Comparison of ENCODE assay signal across 8 mouse cellular contexts in genomic region chr3:58525166-58525565, GRCm38 (mm10). TPM values are rescaled to one million over a fixed set of nuclear protein-coding genes. Genes with fewer than 3 reads are reported as not detected.
DNase-seq lines count a peak whose midpoint lies in the region; ATAC-seq and TF ChIP-seq lines count a peak whose summit lies in the region.

No protein-coding gene starts in this region.

- peaks cover 34% of the 10 kb centered on the region for H3K36me3 ChIP-seq in heart, embryonic 10.5 days
- H3K36me3 ChIP-seq in testis, adult 2 months (ENCODE audit: control insufficient read depth, insufficient read depth, low read length) = peaks cover 1% of the 10 kb centered on the region
- H3K36me3 ChIP-seq in intestine, embryonic 15.5 days = 0 out of 2 replicates have a peak, but pooled peaks cover 6% of the 10 kb centered on the region
- peaks cover 20% of the 10 kb centered on the region for H3K36me3 ChIP-seq in neural tube, embryonic 12.5 days

- peak overlapping the region; percentile 99 for H3K9ac ChIP-seq in intestine, embryonic 15.5 days
- H3K9ac ChIP-seq in neural tube, embryonic 12.5 days = peak overlapping the region; percentile 92

- peak; percentile 64 for ATAC-seq in intestine, embryonic 15.5 days
- peak; percentile 71 for ATAC-seq in neural tube, embryonic 12.5 days (ENCODE audit: low FRiP score, low read depth)

- H3K4me3 ChIP-seq in heart, embryonic 10.5 days = peak overlapping the region; percentile 100
- peak overlapping the region; percentile 88 for H3K4me3 ChIP-seq in testis, adult 2 months (ENCODE audit: control insufficient read depth, low read depth, low read length)
- peak overlapping the region; percentile 95 for H3K4me3 ChIP-seq in intestine, embryonic 15.5 days (replicated peaks)
- peak overlapping the region; percentile 90 for H3K4me3 ChIP-seq in neural tube, embryonic 12.5 days

- H3K27ac ChIP-seq in heart, embryonic 10.5 days = peak overlapping the region; percentile 99
- H3K27ac ChIP-seq in testis, adult 2 months (ENCODE audit: control insufficient read depth, insufficient read depth, low read depth, low read length) = peak overlapping the region; percentile 93
- peak overlapping the region; percentile 94 for H3K27ac ChIP-seq in intestine, embryonic 15.5 days
- H3K27ac ChIP-seq in neural tube, embryonic 12.5 days = peak overlapping the region; percentile 83

- no peaks in the 10 kb centered on the region for H3K27me3 ChIP-seq in heart, embryonic 10.5 days (ENCODE audit: insufficient read depth, poor library complexity, severe bottlenecking)
- no peaks in the 10 kb centered on the region for H3K27me3 ChIP-seq in testis, adult 2 months (ENCODE audit: control insufficient read depth, insufficient read depth, low read length)
- no peaks in the 10 kb centered on the region for H3K27me3 ChIP-seq in intestine, embryonic 15.5 days (replicated peaks)
- H3K27me3 ChIP-seq in neural tube, embryonic 12.5 days (replicated peaks) = no peaks in the 10 kb centered on the region

- WGBS in heart, embryonic 10.5 days = 0% methylated on average over 40 of the region's 40 CpGs
- WGBS in intestine, embryonic 15.5 days = under 1% methylated on average over 40 of the region's 40 CpGs
- under 1% methylated on average over 40 of the region's 40 CpGs for WGBS in neural tube, embryonic 12.5 days

- H3K4me1 ChIP-seq in heart, embryonic 10.5 days = peaks cover 4% of the 10 kb centered on the region; the same call in 1 of the 2 replicates
- no peaks in the 10 kb centered on the region; the same call in 1 of the 2 replicates for H3K4me1 ChIP-seq in testis, adult 2 months (ENCODE audit: control insufficient read depth, insufficient read depth, low read length)
- H3K4me1 ChIP-seq in intestine, embryonic 15.5 days (replicated peaks) = no peaks in the 10 kb centered on the region
- peaks cover 15% of the 10 kb centered on the region for H3K4me1 ChIP-seq in neural tube, embryonic 12.5 days

- H3K4me2 ChIP-seq in intestine, embryonic 15.5 days (replicated peaks) = peak overlapping the region; percentile 59
- H3K4me2 ChIP-seq in neural tube, embryonic 12.5 days (replicated peaks) = peak overlapping the region; percentile 75

- TF ChIP-seq POLR2A in testis, adult 2 months (IDR thresholded peaks at IDR 0.05; ENCODE audit: control insufficient read depth, low read depth, low read length) = no peak

- no peaks in the 10 kb centered on the region for H3K9me3 ChIP-seq in heart, embryonic 10.5 days
- H3K9me3 ChIP-seq in intestine, embryonic 15.5 days = no peaks in the 10 kb centered on the region
- no peaks in the 10 kb centered on the region for H3K9me3 ChIP-seq in neural tube, embryonic 12.5 days

- DNase-seq in heart, embryonic 10.5 days (ENCODE audit: low spot score) = peak; percentile 76
- DNase-seq in heart, adult 11 months = no peak
- DNase-seq in testis, postnatal 10 days (ENCODE audit: low spot score) = no peak
- DNase-seq in adrenal gland, postnatal 14 days = no peak
- DNase-seq in adrenal gland, postnatal 36 days = no peak

- TF ChIP-seq CTCF in testis, adult 2 months (IDR thresholded peaks at IDR 0.05; ENCODE audit: control insufficient read depth, insufficient read depth, insufficient replicate concordance, low read depth, low read length) = no peak

RNA-seq across cellular contexts. Expression of gene Eif2a, which starts 0.5 kb away (rescaled TPM):
- polyA plus RNA-seq in heart, embryonic 10.5 days (2016; fragmentation: Nextera tagmentation; extraction: Ambion mirVana) = 45.2 and 47.5 TPM in 2 replicates
- 3.8 and 4.7 TPM in 2 replicates for polyA plus RNA-seq in testis, adult 2 months (2012; rRNA removed)
- polyA plus RNA-seq in intestine, embryonic 15.5 days (2015; fragmentation: Nextera tagmentation; extraction: Ambion mirVana) = 51.7 and 58.4 TPM in 2 replicates
- 47.4 and 49.8 TPM in 2 replicates for polyA plus RNA-seq in neural tube, embryonic 12.5 days (2016; fragmentation: Nextera tagmentation; extraction: Ambion mirVana)
- total RNA-seq in adrenal gland, postnatal 14 days (2021) = 45.7 and 55.3 TPM in 2 replicates
- total RNA-seq in adrenal gland, postnatal 36 days (2021) = 10 to 100 TPM; 43.3 to 52.8 TPM

RNA-seq across cellular contexts. Expression of gene Serp1, which starts 0.5 kb away (rescaled TPM):
- polyA plus RNA-seq in heart, embryonic 10.5 days (2016; fragmentation: Nextera tagmentation; extraction: Ambion mirVana) = 121 and 141 TPM in 2 replicates
- 28.0 and 30.4 TPM in 2 replicates for polyA plus RNA-seq in testis, adult 2 months (2012; rRNA removed)
- 197 and 203 TPM in 2 replicates for polyA plus RNA-seq in intestine, embryonic 15.5 days (2015; fragmentation: Nextera tagmentation; extraction: Ambion mirVana)
- 109 and 116 TPM in 2 replicates for polyA plus RNA-seq in neural tube, embryonic 12.5 days (2016; fragmentation: Nextera tagmentation; extraction: Ambion mirVana)
- 80.6 and 86.8 TPM in 2 replicates for total RNA-seq in adrenal gland, postnatal 14 days (2021)
- total RNA-seq in adrenal gland, postnatal 36 days (2021) = 100 to 1,000 TPM; 123 to 135 TPM

RNA-seq across cellular contexts. Expression of gene Selenot, which starts 51.3 kb away (rescaled TPM):
- 15.5 and 17.1 TPM in 2 replicates for polyA plus RNA-seq in heart, embryonic 10.5 days (2016; fragmentation: Nextera tagmentation; extraction: Ambion mirVana)
- polyA plus RNA-seq in testis, adult 2 months (2012; rRNA removed) = 28.2 and 36.5 TPM in 2 replicates
- polyA plus RNA-seq in intestine, embryonic 15.5 days (2015; fragmentation: Nextera tagmentation; extraction: Ambion mirVana) = 20.6 and 20.8 TPM in 2 replicates
- 23.2 and 23.7 TPM in 2 replicates for polyA plus RNA-seq in neural tube, embryonic 12.5 days (2016; fragmentation: Nextera tagmentation; extraction: Ambion mirVana)
- 117 and 125 TPM in 2 replicates for total RNA-seq in adrenal gland, postnatal 14 days (2021)
- 100 to 1,000 TPM; 142 to 148 TPM for total RNA-seq in adrenal gland, postnatal 36 days (2021)
